In genomic region chr16:13639508-13639907, GRCm38 (mm10) we compare ENCODE assay signal across 17 mouse cellular contexts. TPM values are rescaled to one million over a fixed set of nuclear protein-coding genes. Genes with fewer than 3 reads are reported as not detected.
DNase-seq lines count a peak whose midpoint lies in the region; TF ChIP-seq lines count a peak whose summit lies in the region.
"Had no signal": no experiment of that assay in that cellular context is flagged by ENCODE, and none has a peak within 500 bp of the region (broad histone marks: within the 10 kb centered on the region; RNA-seq: fewer than 3 reads in every experiment).

No protein-coding gene starts in this region.

- TF ChIP-seq RAD21 in CH12.LX (IDR thresholded peaks at IDR 0.05; ENCODE audit: low read depth, low read length): no peak

- dilution Hi-C loops in CH12.LX (cut with MboI; ENCODE audit: extremely low pct_ligation_motif_present, extremely low pct_unique_long_range_greater_than_20kb, low sequenced_read_pairs): no loop called here

- DNase-seq in heart, adult 11 months: peak; percentile 55
- DNase-seq in heart, postnatal 36 days: no peak
- DNase-seq in spleen, postnatal 36 days (ENCODE audit: low spot score in 2 of 2): peak; percentile 49
- no peak for DNase-seq in spleen, postnatal 14 days (ENCODE audit: low spot score in 2 of 2)
- peak; percentile 65 for DNase-seq in CH12.LX (ENCODE audit: extremely low read depth)
- no peak for DNase-seq in adrenal gland, postnatal 10 days
- DNase-seq in thymus, postnatal 4 days: no peak
- DNase-seq: adrenal gland, adult 2 months; cerebellum, adult 11-12 months; cerebellum, adult 2 months; cerebellum, adult 9-11 months; cerebellum, postnatal 36 days had no signal

- H3K27ac ChIP-seq in CH12.LX (ENCODE audit: insufficient read depth, low read depth): no peak overlapping the region
- H3K27ac ChIP-seq: embryonic facial prominence, embryonic 13.5 days; embryonic facial prominence, embryonic 15.5 days; forebrain, embryonic 10.5 days; forebrain, embryonic 12.5 days had no signal

- peaks cover 0 to 64% of the 10 kb centered on the region in 2 experiments; a peak in 2 of 4 replicates for H3K4me1 ChIP-seq in CH12.LX (ENCODE audit: control insufficient read depth in 1 of 2, insufficient read depth in 2 of 2)
- H3K4me1 ChIP-seq: embryonic facial prominence, embryonic 13.5 days; embryonic facial prominence, embryonic 15.5 days; forebrain, embryonic 12.5 days had no signal

- intact Hi-C loops in heart, postnatal 36 days (cut with DNase I): no loop called here

- no peak overlapping the region for H3K9ac ChIP-seq in CH12.LX (ENCODE audit: insufficient read depth, low read depth)
- H3K9ac ChIP-seq: embryonic facial prominence, embryonic 13.5 days; embryonic facial prominence, embryonic 15.5 days; forebrain, embryonic 12.5 days had no signal

- peaks cover under 1% of the 10 kb centered on the region for H3K9me3 ChIP-seq in CH12.LX (replicated peaks; ENCODE audit: low read length)
- H3K9me3 ChIP-seq: embryonic facial prominence, embryonic 13.5 days; embryonic facial prominence, embryonic 15.5 days; forebrain, embryonic 10.5 days; forebrain, embryonic 12.5 days had no signal

- no peak for TF ChIP-seq POLR2A in CH12.LX (IDR thresholded peaks at IDR 0.05; ENCODE audit: low read depth, low read length)

- in situ Hi-C loops in CH12.LX (cut with MboI; ENCODE audit: low pct_ligation_motif_present, low pct_unique_long_range_greater_than_20kb, low sequenced_read_pairs): no loop called here

- H3K79me2 ChIP-seq in CH12.LX (replicated peaks; ENCODE audit: control insufficient read depth, extremely low read depth, insufficient read depth, poor library complexity, severe bottlenecking): no peaks in the 10 kb centered on the region

- no peak overlapping the region for H3K4me2 ChIP-seq in CH12.LX (ENCODE audit: insufficient read depth, low read depth, poor library complexity, severe bottlenecking)
- H3K4me2 ChIP-seq: embryonic facial prominence, embryonic 13.5 days; embryonic facial prominence, embryonic 15.5 days; forebrain, embryonic 12.5 days had no signal

- peaks cover 50 to 71% of the 10 kb centered on the region in 2 experiments for H3K36me3 ChIP-seq in CH12.LX (replicated peaks in 1 of 2; ENCODE audit: control insufficient read depth in 1 of 2, insufficient read depth in 1 of 2, low read length in 1 of 2)

- no peaks in the 10 kb centered on the region for H3K27me3 ChIP-seq in CH12.LX (replicated peaks)
- H3K27me3 ChIP-seq: embryonic facial prominence, embryonic 13.5 days; embryonic facial prominence, embryonic 15.5 days; forebrain, embryonic 12.5 days had no signal

- H3K4me3 ChIP-seq in CH12.LX (replicated peaks in 1 of 3; ENCODE audit: low read depth in 2 of 3, low read length in 2 of 3, poor library complexity in 1 of 3): no peak overlapping the region
- H3K4me3 ChIP-seq: embryonic facial prominence, embryonic 13.5 days; embryonic facial prominence, embryonic 15.5 days; erythroblast, embryonic 14.5 days; forebrain, embryonic 10.5 days; forebrain, embryonic 12.5 days had no signal

- 0 out of 2 replicates have a peak, but pooled peaks have one; percentile 15 for TF ChIP-seq EP300 in CH12.LX (IDR thresholded peaks at IDR 0.05; ENCODE audit: low read length)

- TF ChIP-seq CTCF in CH12.LX (conservative IDR thresholded peaks at IDR 0.05 in 1 of 2, IDR thresholded peaks at IDR 0.05 in 1 of 2; ENCODE audit: low read depth in 2 of 2, low read length in 2 of 2): no peak

TF ChIP-seq in CH12.LX, 34 proteins besides CTCF, POLR2A, EP300 and RAD21:
- TF ChIP-seq ETS1 (conservative IDR thresholded peaks at IDR 0.05; ENCODE audit: low read depth, low read length) (0 out of 2 replicates have a peak, but pooled peaks have one; percentile 15), NELFE (IDR thresholded peaks at IDR 0.05; ENCODE audit: low read depth, low read length) (no peak), GABPA (IDR thresholded peaks at IDR 0.05; ENCODE audit: insufficient replicate concordance, low read depth, low read length) (no peak), CHD2 (IDR thresholded peaks at IDR 0.05; ENCODE audit: low read length) (no peak), POLR2AphosphoS2 (IDR thresholded peaks at IDR 0.05; ENCODE audit: low read depth, low read length) (no peak), E2F4 (IDR thresholded peaks at IDR 0.05; ENCODE audit: insufficient replicate concordance, low read depth, low read length) (no peak), SMC3 (IDR thresholded peaks at IDR 0.05; ENCODE audit: low read depth, low read length) (no peak), ZMIZ1 (IDR thresholded peaks at IDR 0.05; ENCODE audit: low read depth, low read length) (no peak), MAFK (IDR thresholded peaks at IDR 0.05; ENCODE audit: insufficient replicate concordance, low read length) (no peak), UBTF (IDR thresholded peaks at IDR 0.05; ENCODE audit: low read depth, low read length) (no peak), JUN (IDR thresholded peaks at IDR 0.05; ENCODE audit: insufficient read depth, low read depth, low read length) (no peak), TBP (conservative IDR thresholded peaks at IDR 0.05; ENCODE audit: low read depth, low read length) (no peak), ELF1 (IDR thresholded peaks at IDR 0.05; ENCODE audit: low read depth, low read length) (no peak), KAT2A (IDR thresholded peaks at IDR 0.05; ENCODE audit: insufficient replicate concordance, low read length) (no peak), IRF4 (IDR thresholded peaks at IDR 0.05; ENCODE audit: low read depth, low read length) (no peak), MEF2A (IDR thresholded peaks at IDR 0.05; ENCODE audit: borderline replicate concordance, low read depth, low read length) (0 out of 2 replicates have a peak, but pooled peaks have one; percentile 62), RCOR1 (conservative IDR thresholded peaks at IDR 0.05; ENCODE audit: low read depth, low read length) (no peak), MAZ (IDR thresholded peaks at IDR 0.05; ENCODE audit: low read depth, low read length) (no peak), HCFC1 (IDR thresholded peaks at IDR 0.05; ENCODE audit: low read depth, low read length) (no peak), NRF1 (IDR thresholded peaks at IDR 0.05; ENCODE audit: low read depth, low read length) (no peak), USF2 (conservative IDR thresholded peaks at IDR 0.05; ENCODE audit: low read depth, low read length) (no peak), TCF12 (IDR thresholded peaks at IDR 0.05; ENCODE audit: low read depth, low read length) (no peak), PAX5 (IDR thresholded peaks at IDR 0.05; ENCODE audit: low read length) (no peak), ZNF384 (IDR thresholded peaks at IDR 0.05; ENCODE audit: low read depth, low read length) (0 out of 2 replicates have a peak, but pooled peaks have one; percentile 20), SIN3A (IDR thresholded peaks at IDR 0.05; ENCODE audit: low read length) (no peak)

RNA-seq across cellular contexts. Expression of gene Parn, which starts 28.5 kb away (rescaled TPM):
- 10 to 100 TPM in 1 of 2 experiments, 1 to 10 TPM in 1; 9.0 to 10.9 TPM for total RNA-seq in heart, postnatal 36 days (2021)
- 56.9 and 62.6 TPM in 2 replicates for total RNA-seq in CH12.LX (2012; rRNA removed)
- total RNA-seq in CH12.LX (2014; rRNA removed): 43.1 and 48.7 TPM in 2 replicates
- 88.6 and 90.5 TPM in 2 replicates for polyA plus RNA-seq in CH12.LX (2012; ENCODE audit: insufficient read length, low read depth)
- 10 to 100 TPM; 34.4 to 37.4 TPM for total RNA-seq in adrenal gland, postnatal 10 days (2021)

RNA-seq across cellular contexts. Expression of gene Bfar, which starts 32.1 kb away (rescaled TPM):
- total RNA-seq in heart, postnatal 36 days (2021): 10 to 100 TPM; 50.5 to 54.8 TPM
- total RNA-seq in CH12.LX (2012; rRNA removed) (44.4 and 44.9 TPM in 2 replicates), CH12.LX (2014; rRNA removed) (41.0 and 43.9 TPM in 2 replicates)
- 42.6 and 43.1 TPM in 2 replicates for polyA plus RNA-seq in CH12.LX (2012; ENCODE audit: insufficient read length, low read depth)
- 10 to 100 TPM; 63.2 to 69.8 TPM for total RNA-seq in adrenal gland, postnatal 10 days (2021)

RNA-seq across cellular contexts. Expression of gene 3110001I22Rik, which starts 32.2 kb away (rescaled TPM):
- 1 to 10 TPM; 2.5 to 3.4 TPM for total RNA-seq in heart, postnatal 36 days (2021)
- total RNA-seq in CH12.LX (2012; rRNA removed): 5.6 and 9.0 TPM in 2 replicates
- 24.2 and 25.4 TPM in 2 replicates for total RNA-seq in CH12.LX (2014; rRNA removed)
- 10.8 TPM in 2 replicates for polyA plus RNA-seq in CH12.LX (2012; ENCODE audit: insufficient read length, low read depth)
- 1 to 10 TPM; 6.5 to 7.5 TPM for total RNA-seq in adrenal gland, postnatal 10 days (2021)

Comparison
In these comparisons a context has a peak if more than half of its experiments do, and no peak if none do; other contexts are left out.
1. DNase-seq: peak in heart, adult 11 months (single experiment), spleen, postnatal 36 days (2 of 2) and CH12.LX (single experiment); none in heart, postnatal 36 days (0 of 2), spleen, postnatal 14 days (0 of 2), adrenal gland, postnatal 10 days (single experiment) and thymus, postnatal 4 days (single experiment).